Mouse (Mus musculus): Measurements from ENCODE around the gene Klf7. TPM values are rescaled to one million over a fixed set of nuclear protein-coding genes. Genes with fewer than 3 reads are reported as not detected.

Klf7 gene
- total RNA-seq, 2 experiments from 2014 or later: 56.1 to 56.5 TPM

- no peak for DNase-seq (ENCODE audit: low spot score in 2 of 2)
These were observed 16.0 kb downstream of the Klf7 start for GRCm38 (mm10) chr1:64106127-64106526.

DNA sequence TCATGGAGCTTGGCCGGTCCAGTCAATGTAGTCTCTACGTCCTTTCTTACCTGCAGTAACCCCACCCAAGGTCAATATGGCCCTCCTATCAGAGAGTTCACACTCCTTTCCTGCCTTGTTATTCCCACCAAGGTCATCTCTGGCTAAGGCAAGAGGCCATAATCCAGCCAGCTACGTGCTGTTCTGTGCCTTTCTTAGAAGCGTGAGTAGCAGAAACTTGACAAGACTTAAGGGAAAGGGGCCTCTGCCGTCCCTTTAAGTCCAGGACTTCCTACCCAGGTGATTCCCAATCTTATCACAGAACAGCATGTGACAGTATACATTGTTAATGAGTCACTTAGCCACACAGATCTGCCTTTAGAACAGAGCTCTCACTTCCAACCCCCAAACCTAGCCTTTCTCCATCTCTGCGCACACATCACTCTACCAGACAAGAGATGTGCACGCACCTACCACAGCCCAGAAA, 16.9 kb downstream of the Klf7 start:
- no peak for DNase-seq (ENCODE audit: low spot score in 2 of 2)

GRCm38 (mm10) chr1:64104665-64105064, 17.4 kb downstream of the Klf7 start:
- DNase-seq (ENCODE audit: low spot score in 2 of 2): no peak

DNA sequence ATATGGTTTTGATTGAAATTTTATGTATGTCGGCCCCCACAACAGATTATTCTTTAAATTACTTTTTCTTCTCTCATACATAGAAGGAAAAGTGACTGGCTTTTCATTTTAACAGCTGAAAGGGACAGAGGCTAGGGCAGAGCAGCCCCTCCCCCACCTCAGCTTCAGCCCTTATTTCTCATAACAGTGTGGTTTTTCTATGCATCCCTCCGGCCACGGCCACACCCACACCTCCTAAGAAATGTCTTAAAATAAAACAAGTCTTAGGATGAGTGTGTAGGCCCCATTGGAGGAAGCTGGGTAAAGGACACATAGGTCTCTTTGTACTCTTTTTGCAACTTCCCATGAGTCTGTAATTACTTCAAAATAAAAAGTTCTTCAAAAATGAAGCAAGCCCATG, 20.8 kb downstream of the Klf7 start:
- DNase-seq (ENCODE audit: low spot score in 2 of 2): no peak

DNA sequence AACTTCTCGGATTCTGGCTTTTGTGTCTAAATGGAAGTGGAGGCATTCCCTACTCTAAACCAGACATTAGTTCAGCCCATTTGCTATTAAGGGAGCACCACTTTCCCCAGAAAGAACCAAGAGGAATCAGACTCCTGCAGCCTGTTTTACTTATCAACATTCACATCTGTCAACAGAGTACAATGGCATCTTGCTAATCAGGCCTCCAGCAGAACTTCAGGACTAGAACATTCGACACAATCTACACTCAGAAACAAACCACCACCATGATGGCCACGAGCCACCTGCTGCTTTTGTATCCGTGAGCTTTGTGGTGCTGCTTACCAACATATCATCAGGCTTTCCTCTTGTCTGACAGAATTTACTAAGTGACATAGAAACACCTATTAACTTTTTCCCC, 23.3 kb downstream of the Klf7 start:
- no peak for DNase-seq (ENCODE audit: low spot score in 2 of 2)

- DNase-seq (ENCODE audit: low spot score in 2 of 2): no peak
These were observed 24.3 kb downstream of the Klf7 start for GRCm38 (mm10) chr1:64097640-64098287.

- DNase-seq (ENCODE audit: low spot score in 2 of 2): no peak
These were observed 29.1 kb downstream of the Klf7 start for GRCm38 (mm10) chr1:64093018-64093417.

- no peak for DNase-seq (ENCODE audit: low spot score in 2 of 2)
These were observed 30.5 kb downstream of the Klf7 start for GRCm38 (mm10) chr1:64091591-64091990.

DNA sequence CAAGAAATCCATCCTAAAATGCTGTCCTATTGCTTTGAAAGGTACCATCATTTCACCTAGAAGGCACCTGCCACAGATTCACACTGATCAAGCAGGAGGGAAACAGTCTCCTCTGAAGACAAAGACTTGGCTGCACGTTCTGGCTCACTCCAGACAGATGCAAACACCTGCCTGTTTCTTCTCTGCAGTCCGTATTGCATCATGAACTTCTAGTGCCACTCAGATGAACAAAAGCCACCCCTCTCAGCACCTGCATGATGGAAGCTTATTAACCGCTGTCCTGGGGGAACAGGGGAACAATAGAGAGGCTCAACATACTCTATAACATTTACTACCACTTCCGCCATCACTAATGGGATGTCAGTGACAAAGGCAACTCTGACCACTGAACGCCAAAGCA, 31.5 kb downstream of the Klf7 start:
- no peak for DNase-seq (ENCODE audit: low spot score in 2 of 2)

DNA sequence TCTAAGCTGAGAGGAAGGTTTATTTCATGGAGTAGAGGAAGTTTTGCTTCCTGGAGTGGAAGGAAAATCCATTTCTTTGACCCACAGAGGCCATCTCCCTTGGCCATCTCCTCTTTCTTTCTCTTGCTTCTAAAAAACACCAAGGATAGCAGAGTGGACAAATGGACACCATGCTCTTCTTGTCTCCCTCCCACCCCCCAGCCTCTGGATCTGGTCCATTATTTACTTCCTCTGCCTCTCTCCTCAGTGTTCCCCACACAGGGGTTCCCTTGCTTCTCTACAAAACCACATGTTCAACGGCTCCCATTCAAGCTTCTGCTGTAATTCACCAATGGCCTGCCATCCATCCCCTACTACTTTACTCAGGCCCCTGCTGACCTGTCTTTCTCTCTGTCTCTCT, 32.4 kb downstream of the Klf7 start:
- DNase-seq (ENCODE audit: low spot score in 2 of 2): no peak

DNA sequence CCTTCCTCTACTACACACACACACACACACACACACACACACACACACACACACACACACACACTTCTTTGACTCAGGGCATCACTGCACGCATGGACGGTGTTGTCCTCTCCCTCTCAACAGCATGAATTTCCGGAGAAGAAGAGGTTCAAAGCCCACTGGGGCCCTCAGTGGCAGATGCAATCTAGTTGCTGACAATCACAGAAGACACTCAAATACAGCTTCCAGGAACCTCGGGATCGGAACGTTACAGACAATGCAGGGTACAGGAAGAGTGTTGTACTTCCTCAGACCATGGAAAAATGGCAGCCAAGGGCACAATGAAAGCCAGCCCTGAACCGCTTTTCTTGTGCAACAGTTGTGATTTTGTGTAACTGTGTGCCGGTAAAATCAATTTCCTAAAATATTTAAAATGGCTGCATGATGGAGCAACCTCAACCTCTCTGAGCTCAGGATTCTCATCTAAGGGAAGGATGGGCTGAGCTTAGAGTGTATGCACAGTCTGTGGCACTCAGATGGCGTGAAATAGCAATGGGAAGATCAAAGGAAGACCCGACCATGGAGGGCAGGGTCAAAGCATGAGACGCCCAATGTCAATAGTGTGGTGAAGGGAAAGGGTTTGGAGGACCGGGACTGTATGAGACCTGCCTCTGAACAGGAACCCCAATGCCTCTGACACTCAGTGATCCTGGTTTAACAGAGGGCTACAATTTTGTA, 33.3 kb downstream of the Klf7 start:
- no peak for DNase-seq (ENCODE audit: low spot score in 2 of 2)

- DNase-seq (ENCODE audit: low spot score in 2 of 2): peak in 1 of 2 experiments; percentile 31
These were observed 34.2 kb downstream of the Klf7 start for GRCm38 (mm10) chr1:64087657-64088603.

- DNase-seq (ENCODE audit: low spot score in 2 of 2): no peak
These were observed 36.2 kb downstream of the Klf7 start for GRCm38 (mm10) chr1:64085875-64086274.

GRCm38 (mm10) chr1:64085361-64085760, 36.7 kb downstream of the Klf7 start:
- DNase-seq (ENCODE audit: low spot score in 2 of 2): no peak

GRCm38 (mm10) chr1:64084706-64085105, 37.4 kb downstream of the Klf7 start:
- no peak for DNase-seq (ENCODE audit: low spot score in 2 of 2)

DNA sequence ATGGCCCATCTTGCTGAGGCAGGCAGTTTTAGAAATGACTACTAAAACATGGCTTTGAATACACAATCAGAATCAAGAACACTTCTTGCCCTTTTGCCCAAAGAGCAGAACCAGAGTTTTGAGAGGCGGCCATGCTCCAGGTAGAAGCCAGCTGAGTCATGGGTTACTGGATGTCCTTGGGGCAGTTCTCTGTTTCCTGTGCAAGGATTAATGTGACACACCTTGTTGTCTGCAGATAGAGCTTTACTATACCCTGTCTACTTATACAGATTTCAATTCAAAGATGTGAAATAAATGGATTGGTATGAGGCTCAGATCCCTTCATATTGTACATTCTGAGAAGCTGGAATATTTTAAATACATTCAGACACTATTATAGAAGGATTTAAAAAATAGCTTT, 40.3 kb downstream of the Klf7 start:
- no peak for DNase-seq (ENCODE audit: low spot score in 2 of 2)

- DNase-seq (ENCODE audit: low spot score in 2 of 2): no peak
These were observed 40.9 kb downstream of the Klf7 start for GRCm38 (mm10) chr1:64081217-64081616.

DNA sequence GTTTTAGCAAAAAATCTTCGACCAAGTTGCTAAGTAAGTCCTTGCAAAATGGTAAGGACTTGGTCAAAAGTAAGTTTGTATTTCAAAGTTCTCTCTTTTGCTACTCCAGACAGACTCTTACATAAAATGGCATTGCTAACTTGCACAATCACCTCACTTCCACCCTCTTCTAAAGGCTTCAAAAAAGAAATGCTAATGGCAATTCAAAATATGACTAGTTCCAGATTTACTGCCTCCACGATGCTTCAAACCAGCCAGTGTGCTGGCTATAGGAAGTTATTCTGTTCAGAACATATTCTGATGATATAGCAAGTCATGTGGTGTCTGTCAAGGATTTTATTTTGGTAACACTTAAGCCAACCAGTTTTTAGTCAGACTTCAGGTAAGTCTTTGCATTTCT, 41.8 kb downstream of the Klf7 start:
- DNase-seq (ENCODE audit: low spot score in 2 of 2): no peak

DNA sequence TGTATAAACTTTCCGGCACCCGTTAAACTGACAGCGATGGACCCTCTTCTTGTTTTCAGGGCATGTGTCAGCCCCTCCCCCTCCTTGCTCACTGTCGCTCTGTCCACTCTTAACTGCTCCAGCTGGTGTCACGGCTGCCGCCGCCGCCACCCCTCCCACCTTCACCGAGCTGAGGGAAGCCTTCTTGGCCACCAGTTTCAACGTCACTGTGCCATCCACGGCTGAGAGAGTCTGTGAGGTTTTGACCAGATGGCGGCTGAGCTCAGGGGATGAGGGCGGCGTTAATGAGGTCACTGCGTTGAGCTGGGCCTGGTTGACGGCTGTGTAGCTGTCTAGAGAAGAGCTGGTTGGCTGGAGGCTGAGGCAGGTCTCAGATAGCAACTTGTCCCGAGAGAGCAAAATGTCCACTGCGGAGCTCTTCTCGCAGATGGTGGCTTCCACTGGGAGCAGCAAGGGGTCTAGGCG, 43.3 kb downstream of the Klf7 start:
- DNase-seq (ENCODE audit: low spot score in 2 of 2): no peak

DNA sequence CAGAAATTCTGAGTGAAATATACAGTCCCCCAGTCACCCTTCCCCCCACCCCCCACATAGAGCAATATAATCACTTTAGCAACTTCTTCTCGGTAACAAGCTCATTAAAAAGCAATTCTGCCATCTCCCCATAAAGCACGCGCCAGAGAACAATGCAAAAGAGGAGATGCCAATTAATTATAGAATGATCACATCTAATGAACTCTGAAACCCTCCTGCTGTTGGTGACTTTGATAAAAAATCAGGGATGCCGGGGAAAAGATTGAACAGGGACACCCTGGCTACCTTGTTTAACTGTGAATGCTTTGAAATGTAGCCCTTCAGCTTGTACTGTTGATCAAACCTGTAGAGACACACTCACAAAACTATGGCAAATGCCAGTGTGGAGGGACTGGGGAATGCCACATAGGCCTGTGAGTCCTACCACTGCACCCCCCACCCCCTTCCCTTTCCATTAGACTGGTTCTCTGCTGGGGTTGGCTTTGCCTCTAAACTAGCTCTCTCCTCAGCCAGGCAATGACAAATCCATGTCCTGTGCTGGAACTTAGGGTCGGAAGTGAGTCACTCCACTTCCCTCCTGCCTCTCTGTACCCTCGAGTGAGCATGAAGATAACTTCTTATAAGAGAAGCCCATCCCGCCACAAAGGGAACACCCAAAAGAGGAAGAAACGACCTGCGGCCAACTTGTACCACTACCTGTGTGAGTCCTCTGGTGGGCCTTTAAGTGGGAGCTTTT, 43.9 kb downstream of the Klf7 start:
- no peak for DNase-seq (ENCODE audit: low spot score in 2 of 2)

- no peak for DNase-seq (ENCODE audit: low spot score in 2 of 2)
These were observed 48.0 kb downstream of the Klf7 start for GRCm38 (mm10) chr1:64074051-64074450.
